Mouse (Mus musculus): ENCODE results near the gene Lama5.

Gene Lama5

GRCm38 (mm10) chr2:180133231-180133630, 92.4 kb downstream of the Lama5 start:
- DNase-seq = no peak

DNA sequence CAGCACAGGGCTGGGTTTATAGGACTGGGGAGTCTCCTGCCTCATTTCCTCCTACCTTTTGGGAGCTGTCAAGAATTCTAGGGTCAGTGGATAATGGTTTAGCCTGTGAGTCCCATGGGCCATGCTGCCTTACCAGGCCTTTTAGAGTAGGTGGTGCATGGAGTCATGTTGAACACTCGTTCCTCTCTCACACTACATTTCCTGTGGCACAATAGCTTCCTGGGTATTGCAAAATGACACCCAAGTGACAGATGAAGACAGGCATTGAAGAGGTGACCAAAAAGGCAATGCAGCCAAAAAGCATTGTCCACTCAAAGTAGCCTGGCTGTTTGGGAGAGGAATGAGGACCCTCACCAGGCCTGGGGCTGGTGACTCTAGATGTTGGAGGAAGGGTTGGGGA, 98.0 kb downstream of the Lama5 start:
- DNase-seq = no peak

Measured in kidney, adult 18-20 months (tissue).